Mouse (Mus musculus): ENCODE measurements at regions not wholly inside any gene's neighbourhood (a gene's known extent, or its start where the extent isn't known, plus 50 kb on each side); places are given as distances from the start of the nearest gene placed in this dataset.
"Not testable (repeated sequence)": the region's sequence is repeated elsewhere in the genome, so short reads cannot be mapped to it uniquely, and the experiment has no call there.

- Histone ChIP-seq H3K4me3 (ENCODE audit: insufficient read depth, low read depth, low read length) (no peak overlapping the region), H3K4me1 (ENCODE audit: control insufficient read depth, insufficient read depth, low read length) (no peaks in the 10 kb centered on the region), H3K27me3 (replicated peaks; ENCODE audit: control insufficient read depth, insufficient read depth, low read length) (no peaks in the 10 kb centered on the region), H3K27ac (ENCODE audit: insufficient read depth, low read depth, low read length) (no peak overlapping the region), H3K36me3 (ENCODE audit: control insufficient read depth, insufficient read depth, low read length) (no peaks in the 10 kb centered on the region)
- 85% methylated on average over 3 of the region's 3 CpGs for WGBS
- TF ChIP-seq POLR2A (IDR thresholded peaks at IDR 0.05; ENCODE audit: low read depth, low read length) (no peak), CTCF (conservative IDR thresholded peaks at IDR 0.05; ENCODE audit: insufficient read depth, insufficient read length, low read depth, low read length) (no peak)
- DNase-seq, result no peak
These were observed 203.7 kb upstream of the Nectin1 start for GRCm38 (mm10) chr9:43540131-43540530.

- Histone ChIP-seq H3K27ac (ENCODE audit: insufficient read depth, low read depth, low read length) (no peak overlapping the region), H3K36me3 (ENCODE audit: control insufficient read depth, insufficient read depth, low read length) (no peaks in the 10 kb centered on the region), H3K27me3 (replicated peaks; ENCODE audit: control insufficient read depth, insufficient read depth, low read length) (no peaks in the 10 kb centered on the region), H3K4me3 (ENCODE audit: insufficient read depth, low read depth, low read length) (no peak overlapping the region), H3K4me1 (ENCODE audit: control insufficient read depth, insufficient read depth, low read length) (no peaks in the 10 kb centered on the region)
- TF ChIP-seq CTCF (conservative IDR thresholded peaks at IDR 0.05; ENCODE audit: insufficient read depth, insufficient read length, low read depth, low read length) (no peak), POLR2A (IDR thresholded peaks at IDR 0.05; ENCODE audit: low read depth, low read length) (no peak)
- 58% methylated on average over 8 of the region's 8 CpGs for WGBS
- DNase-seq, result peak; percentile 82
These were observed 202.6 kb upstream of the Nectin1 start for GRCm38 (mm10) chr9:43541234-43541633.

GRCm38 (mm10) chr9:43542077-43542654, 201.6 kb upstream of the Nectin1 start:
- Histone ChIP-seq H3K4me3 (ENCODE audit: insufficient read depth, low read depth, low read length) (no peak overlapping the region), H3K27ac (ENCODE audit: insufficient read depth, low read depth, low read length) (no peak overlapping the region), H3K36me3 (ENCODE audit: control insufficient read depth, insufficient read depth, low read length) (no peaks in the 10 kb centered on the region), H3K4me1 (ENCODE audit: control insufficient read depth, insufficient read depth, low read length) (no peaks in the 10 kb centered on the region), H3K27me3 (replicated peaks; ENCODE audit: control insufficient read depth, insufficient read depth, low read length) (no peaks in the 10 kb centered on the region)
- TF ChIP-seq POLR2A (IDR thresholded peaks at IDR 0.05; ENCODE audit: low read depth, low read length) (no peak), CTCF (conservative IDR thresholded peaks at IDR 0.05; ENCODE audit: insufficient read depth, insufficient read length, low read depth, low read length) (no peak)
- WGBS, result 90% methylated on average over 9 of the region's 9 CpGs
- no peak for DNase-seq

GRCm38 (mm10) chr9:43545081-43545565, 198.7 kb upstream of the Nectin1 start:
- Histone ChIP-seq H3K4me3 (ENCODE audit: insufficient read depth, low read depth, low read length) (no peak overlapping the region), H3K27ac (ENCODE audit: insufficient read depth, low read depth, low read length) (no peak overlapping the region), H3K4me1 (ENCODE audit: control insufficient read depth, insufficient read depth, low read length) (no peaks in the 10 kb centered on the region), H3K36me3 (ENCODE audit: control insufficient read depth, insufficient read depth, low read length) (no peaks in the 10 kb centered on the region), H3K27me3 (replicated peaks; ENCODE audit: control insufficient read depth, insufficient read depth, low read length) (no peaks in the 10 kb centered on the region)
- TF ChIP-seq POLR2A (IDR thresholded peaks at IDR 0.05; ENCODE audit: low read depth, low read length), result no peak
- no peak for TF ChIP-seq CTCF (conservative IDR thresholded peaks at IDR 0.05; ENCODE audit: insufficient read depth, insufficient read length, low read depth, low read length)
- peak; percentile 17 for DNase-seq
- WGBS, result 15% methylated on average over 15 of the region's 15 CpGs

- Histone ChIP-seq H3K27ac (ENCODE audit: insufficient read depth, low read depth, low read length) (no peak overlapping the region), H3K4me1 (ENCODE audit: control insufficient read depth, insufficient read depth, low read length) (no peaks in the 10 kb centered on the region), H3K4me3 (ENCODE audit: insufficient read depth, low read depth, low read length) (no peak overlapping the region), H3K36me3 (ENCODE audit: control insufficient read depth, insufficient read depth, low read length) (no peaks in the 10 kb centered on the region), H3K27me3 (replicated peaks; ENCODE audit: control insufficient read depth, insufficient read depth, low read length) (no peaks in the 10 kb centered on the region)
- TF ChIP-seq CTCF (conservative IDR thresholded peaks at IDR 0.05; ENCODE audit: insufficient read depth, insufficient read length, low read depth, low read length), result no peak
- TF ChIP-seq POLR2A (IDR thresholded peaks at IDR 0.05; ENCODE audit: low read depth, low read length), result no peak
- WGBS, result 24% methylated on average over 4 of the region's 4 CpGs
- no peak for DNase-seq
These were observed 194.9 kb upstream of the Nectin1 start for GRCm38 (mm10) chr9:43548883-43549282.

- Histone ChIP-seq H3K27me3 (replicated peaks; ENCODE audit: control insufficient read depth, insufficient read depth, low read length) (no peaks in the 10 kb centered on the region), H3K4me1 (ENCODE audit: control insufficient read depth, insufficient read depth, low read length) (no peaks in the 10 kb centered on the region), H3K4me3 (ENCODE audit: insufficient read depth, low read depth, low read length) (no peak overlapping the region), H3K27ac (ENCODE audit: insufficient read depth, low read depth, low read length) (no peak overlapping the region), H3K36me3 (ENCODE audit: control insufficient read depth, insufficient read depth, low read length) (no peaks in the 10 kb centered on the region)
- 37% methylated on average over 7 of the region's 7 CpGs for WGBS
- no peak for TF ChIP-seq CTCF (conservative IDR thresholded peaks at IDR 0.05; ENCODE audit: insufficient read depth, insufficient read length, low read depth, low read length)
- DNase-seq, result no peak
These were observed 194.5 kb upstream of the Nectin1 start for GRCm38 (mm10) chr9:43549293-43549692.

GRCm38 (mm10) chr9:43552758-43553157, 191.0 kb upstream of the Nectin1 start:
- 100% methylated on average over 1 of the region's 1 CpGs for WGBS
- H3K27ac ChIP-seq (ENCODE audit: insufficient read depth, low read depth, low read length); H3K4me1 ChIP-seq (ENCODE audit: control insufficient read depth, insufficient read depth, low read length); H3K4me3 ChIP-seq (ENCODE audit: insufficient read depth, low read depth, low read length); H3K36me3 ChIP-seq (ENCODE audit: control insufficient read depth, insufficient read depth, low read length); DNase-seq; H3K27me3 ChIP-seq (replicated peaks; ENCODE audit: control insufficient read depth, insufficient read depth, low read length): not testable (repeated sequence)

GRCm38 (mm10) chr9:43562016-43562415, 181.8 kb upstream of the Nectin1 start:
- H3K27ac ChIP-seq (ENCODE audit: insufficient read depth, low read depth, low read length), result no peak overlapping the region
- 86% methylated on average over 6 of the region's 6 CpGs for WGBS

More at GRCm38 (mm10) chr9:43562016-43562415, 181.8 kb upstream of the Nectin1 start:
- Histone ChIP-seq H3K4me3 (ENCODE audit: insufficient read depth, low read depth, low read length) (no peak overlapping the region), H3K27me3 (replicated peaks; ENCODE audit: control insufficient read depth, insufficient read depth, low read length) (no peaks in the 10 kb centered on the region), H3K36me3 (ENCODE audit: control insufficient read depth, insufficient read depth, low read length) (no peaks in the 10 kb centered on the region), H3K4me1 (ENCODE audit: control insufficient read depth, insufficient read depth, low read length) (no peaks in the 10 kb centered on the region)
- no peak for DNase-seq
- TF ChIP-seq POLR2A (IDR thresholded peaks at IDR 0.05; ENCODE audit: low read depth, low read length), result no peak

Measured in kidney, adult 2 months (tissue).